13 mouse cellular contexts compared by ENCODE assay signal in the genomic region with DNA sequence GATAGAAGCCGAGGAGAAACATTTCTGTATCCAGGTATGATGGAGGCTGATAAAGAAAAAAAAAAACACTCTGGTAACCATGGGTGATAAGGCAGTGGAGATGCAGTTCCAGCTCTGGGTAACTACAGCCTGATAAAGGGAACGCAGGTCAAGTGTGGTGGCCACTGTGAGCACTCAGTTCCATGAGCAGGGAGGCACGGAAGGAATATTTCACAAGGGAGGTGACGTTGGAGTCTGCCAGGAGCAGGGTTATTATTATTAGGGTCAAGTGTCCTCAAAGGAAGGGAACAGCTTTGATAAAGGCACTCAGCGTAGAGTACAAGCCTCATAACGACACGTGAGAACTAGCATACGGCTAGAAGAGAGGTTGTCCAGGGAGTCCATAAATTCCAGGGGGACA.
"Had no signal": no experiment of that assay in that cellular context is flagged by ENCODE, and none has a peak within 500 bp of the region (broad histone marks: within the 10 kb centered on the region; RNA-seq: fewer than 3 reads in every experiment).

No protein-coding gene starts in this region.

- H3K4me1 ChIP-seq: hindbrain, embryonic 15.5 days; liver, embryonic 13.5 days had no signal

- H3K27ac ChIP-seq: hindbrain, embryonic 15.5 days; layer of hippocampus, adult 2 months; limb, embryonic 15.5 days; liver, embryonic 13.5 days; midbrain, embryonic 10.5 days had no signal

- DNase-seq: kidney, adult 18-20 months; kidney, postnatal 10 days; kidney, postnatal 4 days; liver, embryonic 13.5 days; midbrain, embryonic 14.5 days; right cerebral cortex, postnatal 14 days; thymus, postnatal 4 days had no signal

- ATAC-seq: inflammation-experienced regulatory T-cells, adult 6 months had no signal

- H3K27me3 ChIP-seq: hindbrain, embryonic 15.5 days; limb, embryonic 15.5 days; liver, embryonic 13.5 days had no signal

- H3K4me3 ChIP-seq: hindbrain, embryonic 15.5 days; layer of hippocampus, adult 2 months; limb, embryonic 15.5 days; liver, embryonic 13.5 days; midbrain, embryonic 10.5 days had no signal

- H3K4me2 ChIP-seq: hindbrain, embryonic 15.5 days; limb, embryonic 15.5 days; liver, embryonic 13.5 days; lung, embryonic 14.5 days had no signal

- H3K9me3 ChIP-seq: hindbrain, embryonic 15.5 days; limb, embryonic 15.5 days; liver, embryonic 13.5 days; midbrain, embryonic 10.5 days had no signal

- H3K9ac ChIP-seq: hindbrain, embryonic 15.5 days; limb, embryonic 15.5 days; liver, embryonic 13.5 days; lung, embryonic 14.5 days had no signal

- H3K36me3 ChIP-seq: hindbrain, embryonic 15.5 days; limb, embryonic 15.5 days; liver, embryonic 13.5 days; midbrain, embryonic 10.5 days had no signal
